Mouse (Mus musculus) limb, embryonic 13.5 days (tissue): ENCODE measurements around the gene Kif3a. TPM values are rescaled to one million over a fixed set of nuclear protein-coding genes. Genes with fewer than 3 reads are reported as not detected.
"Not testable (repeated sequence)": the region's sequence is repeated elsewhere in the genome, so short reads cannot be mapped to it uniquely, and the experiment has no call there.

Experiments used
- ATAC-seq: fragments of 200-750 bp; cut with Nextera tagmentation; 2 replicates; pipeline ENCODE4 v1.8.0; 2017; ENCODE audit warnings: low read depth, moderate number of reproducible peaks, moderate TSS enrichment; ENCODE audit not compliant: low FRiP score
- H3K27ac ChIP-seq: fragments of 300-500 bp; sonication (generic); 2 replicates; pipeline ENCODE4 v1.5.1; 2015; ENCODE audit warnings: inconsistent platforms, mild to moderate bottlenecking, moderate library complexity
- H3K27me3 ChIP-seq: fragments of 300-500 bp; sonication (generic); 2 replicates; pipeline ENCODE4 v1.6.1; 2015; ENCODE audit warnings: mild to moderate bottlenecking, inconsistent platforms
- H3K36me3 ChIP-seq: fragments of 300-500 bp; sonication (generic); 2 replicates; pipeline ENCODE4 v1.6.1; 2015; ENCODE audit warnings: inconsistent platforms, mild to moderate bottlenecking, moderate library complexity
- H3K4me1 ChIP-seq: fragments of 300-500 bp; sonication (generic); 2 replicates; pipeline ENCODE4 v1.6.1; 2015; ENCODE audit warnings: inconsistent platforms
- H3K4me2 ChIP-seq: fragments of 300-500 bp; sonication (generic); replicated peaks from 2 replicates; pipeline ENCODE4 v1.6.1; 2015; ENCODE audit warnings: inconsistent platforms, mild to moderate bottlenecking, moderate library complexity
- H3K4me3 ChIP-seq: fragments of 300-500 bp; sonication (generic); 2 replicates; pipeline ENCODE4 v1.5.1; 2015; ENCODE audit warnings: moderate library complexity, mild to moderate bottlenecking, inconsistent platforms
- H3K9ac ChIP-seq: fragments of 300-500 bp; sonication (generic); 2 replicates; pipeline ENCODE4 v1.6.1; 2015; ENCODE audit warnings: mild to moderate bottlenecking, inconsistent platforms
- H3K9me3 ChIP-seq: fragments of 300-500 bp; sonication (generic); 2 replicates; pipeline ENCODE4 v1.6.1; 2016; ENCODE audit warnings: inconsistent platforms
- WGBS: fragments of 180-500 bp; shearing (Covaris S2); methylation state at CpG from one replicate; pipeline ENCODE4 v1.1.7; 2015; 5-methylcytosine and 5-hydroxymethylcytosine counted together
- polyA plus RNA-seq: library from polyadenylated mRNA; unstranded; fragments of >200 nt; fragmentation: Nextera tagmentation; extraction: Ambion mirVana; gene quantifications from 2 replicates; pipeline ENCODE4 v1.2.1, GENCODE M21; 2015

Kif3a gene
- polyA plus RNA-seq, 1 experiment from 2014 or later: 105 TPM

GRCm38 (mm10) chr11:53548036-53548605, 19.1 kb upstream of the Kif3a start:
- Histone ChIP-seq H3K36me3 (peaks cover 8% of the 10 kb centered on the region; the same call in 1 of the 2 replicates), H3K4me1 (peaks cover 23% of the 10 kb centered on the region), H3K27ac (no peak overlapping the region), H3K27me3 (no peaks in the 10 kb centered on the region), H3K4me3 (no peak overlapping the region), H3K9me3 (no peaks in the 10 kb centered on the region), H3K9ac (no peak overlapping the region), H3K4me2 (no peak overlapping the region)
- ATAC-seq: no peak
- WGBS: 76% methylated on average over 19 of the region's 19 CpGs

- H3K4me2 ChIP-seq: no peak overlapping the region
- H3K4me1 ChIP-seq: peaks cover 22% of the 10 kb centered on the region
- no peaks in the 10 kb centered on the region for H3K9me3 ChIP-seq
- WGBS: 78% methylated on average over 1 of the region's 1 CpGs
- H3K9ac ChIP-seq: no peak overlapping the region
- H3K4me3 ChIP-seq: no peak overlapping the region
- no peaks in the 10 kb centered on the region for H3K36me3 ChIP-seq
- no peaks in the 10 kb centered on the region for H3K27me3 ChIP-seq
- no peak for ATAC-seq
- no peak overlapping the region for H3K27ac ChIP-seq
Measured at GRCm38 (mm10) chr11:53550714-53551113, 16.5 kb upstream of the Kif3a start.

GRCm38 (mm10) chr11:53551754-53552153, 15.4 kb upstream of the Kif3a start:
- 59% methylated on average over 12 of the region's 12 CpGs for WGBS
- no peak for ATAC-seq
- no peak overlapping the region for H3K27ac ChIP-seq
- peaks cover 12% of the 10 kb centered on the region for H3K4me1 ChIP-seq
- H3K9ac ChIP-seq: no peak overlapping the region
- no peaks in the 10 kb centered on the region for H3K36me3 ChIP-seq
- no peak overlapping the region for H3K4me2 ChIP-seq
- no peak overlapping the region for H3K4me3 ChIP-seq
- H3K27me3 ChIP-seq: no peaks in the 10 kb centered on the region
- H3K9me3 ChIP-seq: no peaks in the 10 kb centered on the region

GRCm38 (mm10) chr11:53556529-53556928, 10.7 kb upstream of the Kif3a start:
- ATAC-seq, H3K27ac ChIP-seq, H3K4me2 ChIP-seq, H3K36me3 ChIP-seq, H3K4me1 ChIP-seq, H3K27me3 ChIP-seq, H3K9me3 ChIP-seq, H3K4me3 ChIP-seq, H3K9ac ChIP-seq: not testable (repeated sequence)
- 93% methylated on average over 13 of the region's 20 CpGs for WGBS

- not testable (repeated sequence) for H3K27me3 ChIP-seq, H3K4me1 ChIP-seq, H3K9me3 ChIP-seq, H3K4me2 ChIP-seq, H3K27ac ChIP-seq, H3K36me3 ChIP-seq, H3K4me3 ChIP-seq, H3K9ac ChIP-seq, ATAC-seq
- 77% methylated on average over 2 of the region's 3 CpGs for WGBS
Measured at GRCm38 (mm10) chr11:53557992-53558391, 9.2 kb upstream of the Kif3a start.

- H3K27ac ChIP-seq, H3K9me3 ChIP-seq, ATAC-seq, H3K36me3 ChIP-seq, H3K4me1 ChIP-seq, H3K9ac ChIP-seq, H3K4me2 ChIP-seq, H3K27me3 ChIP-seq, H3K4me3 ChIP-seq: not testable (repeated sequence)
- WGBS: 85% methylated on average over 1 of the region's 3 CpGs
Measured at GRCm38 (mm10) chr11:53559980-53560379, 7.2 kb upstream of the Kif3a start.

- H3K4me1 ChIP-seq: no peaks in the 10 kb centered on the region
- H3K9ac ChIP-seq: no peak overlapping the region
- no peaks in the 10 kb centered on the region for H3K36me3 ChIP-seq
- no peaks in the 10 kb centered on the region for H3K9me3 ChIP-seq
- H3K4me3 ChIP-seq: no peak overlapping the region
- WGBS: 77% methylated on average over 2 of the region's 2 CpGs
- no peaks in the 10 kb centered on the region for H3K27me3 ChIP-seq
- ATAC-seq: no peak
- H3K4me2 ChIP-seq: no peak overlapping the region
- H3K27ac ChIP-seq: no peak overlapping the region
Measured at GRCm38 (mm10) chr11:53561986-53562385, 5.2 kb upstream of the Kif3a start.

- Histone ChIP-seq H3K4me1 (peaks cover 13% of the 10 kb centered on the region), H3K36me3 (peaks cover 12% of the 10 kb centered on the region), H3K4me2 (peak overlapping the region; percentile 87), H3K4me3 (peak overlapping the region; percentile 89), H3K9ac (0 out of 2 replicates have a peak overlapping the region, but pooled peaks have one; percentile 27), H3K27me3 (no peaks in the 10 kb centered on the region), H3K9me3 (no peaks in the 10 kb centered on the region), H3K27ac (no peak overlapping the region)
- no peak for ATAC-seq
- 86% methylated on average over 4 of the region's 4 CpGs for WGBS
Measured at GRCm38 (mm10) chr11:53566646-53567045, 533 bp upstream of the Kif3a start.

- no peak for ATAC-seq
- Histone ChIP-seq H3K27ac (no peak overlapping the region), H3K9me3 (no peaks in the 10 kb centered on the region), H3K4me2 (no peak overlapping the region), H3K4me3 (no peak overlapping the region), H3K4me1 (no peaks in the 10 kb centered on the region), H3K9ac (no peak overlapping the region), H3K27me3 (no peaks in the 10 kb centered on the region), H3K36me3 (peaks cover 67% of the 10 kb centered on the region)
- 94% methylated on average over 3 of the region's 3 CpGs for WGBS
Measured at GRCm38 (mm10) chr11:53580562-53580961, 13.4 kb downstream of the Kif3a start.

- H3K27me3 ChIP-seq: no peaks in the 10 kb centered on the region
- no peak overlapping the region for H3K27ac ChIP-seq
- no peak overlapping the region for H3K9ac ChIP-seq
- no peaks in the 10 kb centered on the region for H3K4me1 ChIP-seq
- WGBS: 87% methylated on average over 10 of the region's 10 CpGs
- no peak overlapping the region for H3K4me3 ChIP-seq
- H3K36me3 ChIP-seq: peaks cover 73% of the 10 kb centered on the region
- ATAC-seq: no peak
- no peaks in the 10 kb centered on the region for H3K9me3 ChIP-seq
- H3K4me2 ChIP-seq: no peak overlapping the region
Measured at GRCm38 (mm10) chr11:53583151-53583550, 16.0 kb downstream of the Kif3a start.

- Histone ChIP-seq H3K9me3 (no peaks in the 10 kb centered on the region), H3K36me3 (peaks cover 72% of the 10 kb centered on the region), H3K4me2 (no peak overlapping the region), H3K4me3 (no peak overlapping the region), H3K27me3 (no peaks in the 10 kb centered on the region), H3K27ac (no peak overlapping the region), H3K9ac (no peak overlapping the region), H3K4me1 (no peaks in the 10 kb centered on the region)
- ATAC-seq: no peak
- 57% methylated on average over 3 of the region's 3 CpGs for WGBS
Measured at GRCm38 (mm10) chr11:53584849-53585248, 17.7 kb downstream of the Kif3a start.

GRCm38 (mm10) chr11:53585510-53585909, 18.3 kb downstream of the Kif3a start:
- ATAC-seq: no peak
- no peak overlapping the region for H3K4me2 ChIP-seq
- no peak overlapping the region for H3K9ac ChIP-seq
- H3K36me3 ChIP-seq: peaks cover 67% of the 10 kb centered on the region
- no peak overlapping the region for H3K27ac ChIP-seq
- no peaks in the 10 kb centered on the region for H3K9me3 ChIP-seq
- H3K4me1 ChIP-seq: no peaks in the 10 kb centered on the region
- no peak overlapping the region for H3K4me3 ChIP-seq
- no peaks in the 10 kb centered on the region for H3K27me3 ChIP-seq
- 92% methylated on average over 6 of the region's 6 CpGs for WGBS

- no peak overlapping the region for H3K4me3 ChIP-seq
- H3K27ac ChIP-seq: no peak overlapping the region
- H3K4me1 ChIP-seq: no peaks in the 10 kb centered on the region
- no peak overlapping the region for H3K9ac ChIP-seq
- WGBS: 82% methylated on average over 8 of the region's 8 CpGs
- no peaks in the 10 kb centered on the region for H3K27me3 ChIP-seq
- ATAC-seq: no peak
- H3K9me3 ChIP-seq: no peaks in the 10 kb centered on the region
- H3K4me2 ChIP-seq: no peak overlapping the region
- peaks cover 71% of the 10 kb centered on the region for H3K36me3 ChIP-seq
Measured at GRCm38 (mm10) chr11:53588279-53588678, 21.1 kb downstream of the Kif3a start.
